Mouse (Mus musculus) thymus, adult 2 months (tissue): Measurements from ENCODE around the gene 2210011C24Rik. TPM values are rescaled to one million over a fixed set of nuclear protein-coding genes. Genes with fewer than 3 reads are reported as not detected.
A peak's percentile ranks its signal among the peaks of the same experiment; 100 is the strongest.

Source experiments
- DNase-seq: peaks from one replicate; pipeline ENCODE4 v3.0.0; 2021
- H3K27ac ChIP-seq: fragments of 200-500 bp; 2 replicates; pipeline ENCODE4 v1.5.1; 2012; ENCODE audit warnings: low read length, control low read depth; ENCODE audit not compliant: control insufficient read depth, insufficient read depth
- H3K27me3 ChIP-seq: fragments of 200-500 bp; 2 replicates; pipeline ENCODE4 v1.6.1; 2012; ENCODE audit warnings: mild to moderate bottlenecking, low read length, moderate library complexity, mixed read lengths; ENCODE audit not compliant: control insufficient read depth, insufficient read depth
- H3K36me3 ChIP-seq: fragments of 200-500 bp; 2 replicates; pipeline ENCODE4 v1.6.1; 2012; ENCODE audit warnings: mild to moderate bottlenecking, low read length, moderate library complexity; ENCODE audit not compliant: control insufficient read depth, insufficient read depth
- H3K4me1 ChIP-seq: fragments of 200-500 bp; replicated peaks from 2 replicates; pipeline ENCODE4 v1.6.1; 2012; ENCODE audit warnings: low read length; ENCODE audit not compliant: control insufficient read depth, insufficient read depth
- H3K4me3 ChIP-seq: fragments of 200-500 bp; 2 replicates; pipeline ENCODE4 v1.5.1; 2012; ENCODE audit warnings: mild to moderate bottlenecking, low read length, control low read depth, moderate library complexity; ENCODE audit not compliant: control insufficient read depth, insufficient read depth
- CTCF ChIP-seq: fragments of 200-500 bp; IDR thresholded peaks from 2 replicates; pipeline ENCODE4 v1.5.1; 2012; ENCODE audit warnings: mild to moderate bottlenecking, control low read depth, low read length, moderate library complexity, borderline replicate concordance; ENCODE audit not compliant: control insufficient read depth, poor library complexity, insufficient read depth; ENCODE audit errors: extremely low read depth
- POLR2A ChIP-seq: fragments of 200-500 bp; IDR thresholded peaks from 2 replicates; pipeline ENCODE4 v1.6.1; 2012; ENCODE audit warnings: mild to moderate bottlenecking, low read length, control low read depth, moderate library complexity; ENCODE audit not compliant: control insufficient read depth, poor library complexity, insufficient read depth; ENCODE audit errors: extremely low read depth
- WGBS: fragments of 180-500 bp; shearing (Covaris S2); methylation state at CpG from one replicate; pipeline ENCODE4 v1.1.7; 2018; 5-methylcytosine and 5-hydroxymethylcytosine counted together
- polyA plus RNA-seq: library from polyadenylated mRNA; depleted of rRNA; stranded (reverse); fragments of >200 nt; gene quantifications from 2 replicates; pipeline ENCODE4 v1.2.3, GENCODE M21; 2012

2210011C24Rik gene
- polyA plus RNA-seq, 1 experiment: 0.43 TPM

GRCm38 (mm10) chr8:83982449-83982848 is 29.5 kb downstream of the 2210011C24Rik start:
- H3K36me3 ChIP-seq: peaks cover 7% of the 10 kb centered on the region

GRCm38 (mm10) chr8:83981533-83981932 is 30.4 kb downstream of the 2210011C24Rik start:
- WGBS: 95% methylated on average over 7 of the region's 7 CpGs
- Histone ChIP-seq H3K4me1 (peaks cover 14% of the 10 kb centered on the region), H3K27ac (no peak overlapping the region), H3K27me3 (no peaks in the 10 kb centered on the region), H3K4me3 (no peak overlapping the region), H3K36me3 (peaks cover under 1% of the 10 kb centered on the region)
- no peak for DNase-seq
- TF ChIP-seq POLR2A (no peak), CTCF (no peak)

More at GRCm38 (mm10) chr8:83982449-83982848, 29.5 kb downstream of the 2210011C24Rik start:
- Histone ChIP-seq H3K4me3 (no peak overlapping the region), H3K4me1 (peaks cover 8% of the 10 kb centered on the region), H3K27me3 (no peaks in the 10 kb centered on the region), H3K27ac (no peak overlapping the region)
- DNase-seq: no peak
- no peak for TF ChIP-seq CTCF
- TF ChIP-seq POLR2A: no peak
- WGBS: 93% methylated on average over 4 of the region's 4 CpGs

DNA sequence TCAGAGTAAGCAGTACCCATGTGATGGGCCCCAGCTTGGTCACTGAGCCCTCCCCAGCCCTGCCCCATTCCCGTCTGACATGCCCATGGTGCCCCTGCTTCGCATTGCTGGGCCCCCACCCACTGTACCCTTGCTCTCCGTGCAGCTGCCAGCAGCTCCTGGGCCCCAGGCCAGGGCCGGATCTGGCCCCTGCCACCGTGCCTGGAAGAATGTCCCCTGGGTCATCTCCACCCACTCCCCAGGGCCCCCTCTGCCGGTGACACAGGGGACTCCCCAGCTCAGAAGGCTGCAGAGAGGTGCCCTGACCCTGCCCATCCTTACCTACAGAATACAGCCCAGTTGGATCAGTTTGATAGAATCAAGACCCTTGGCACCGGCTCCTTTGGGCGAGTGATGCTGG is 31.1 kb downstream of the 2210011C24Rik start:
- Histone ChIP-seq H3K4me3 (no peak overlapping the region), H3K4me1 (peaks cover 14% of the 10 kb centered on the region), H3K36me3 (no peaks in the 10 kb centered on the region), H3K27me3 (no peaks in the 10 kb centered on the region), H3K27ac (no peak overlapping the region)
- 92% methylated on average over 8 of the region's 8 CpGs for WGBS
- TF ChIP-seq POLR2A (no peak), CTCF (no peak)
- DNase-seq: no peak

DNA sequence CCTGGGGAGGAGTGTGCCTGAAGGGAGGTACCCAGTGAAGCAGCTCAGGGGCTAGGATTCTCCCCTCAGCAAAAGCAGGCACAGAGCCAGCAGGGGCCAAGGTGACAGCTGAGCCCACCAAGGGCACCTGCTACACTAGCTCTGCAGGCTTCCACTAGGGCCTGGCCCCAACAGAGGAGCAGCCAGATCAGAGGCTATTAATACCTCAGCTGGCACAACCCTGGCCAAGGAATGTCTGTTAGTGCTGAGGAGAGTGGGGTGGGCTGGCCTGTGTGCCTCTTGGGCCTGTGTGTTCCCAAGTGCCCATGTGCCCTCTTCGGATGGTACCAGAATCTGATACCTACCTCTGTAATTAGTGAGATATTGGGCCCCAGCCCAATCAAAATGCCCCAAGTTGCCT is 31.7 kb downstream of the 2210011C24Rik start:
- DNase-seq: no peak
- no peaks in the 10 kb centered on the region for H3K36me3 ChIP-seq
- H3K27me3 ChIP-seq: no peaks in the 10 kb centered on the region
- H3K4me3 ChIP-seq: no peak overlapping the region
- peaks cover 14% of the 10 kb centered on the region for H3K4me1 ChIP-seq
- 92% methylated on average over 1 of the region's 1 CpGs for WGBS
- no peak overlapping the region for H3K27ac ChIP-seq
- TF ChIP-seq CTCF: no peak
- TF ChIP-seq POLR2A: no peak

GRCm38 (mm10) chr8:83978200-83978599 is 33.8 kb downstream of the 2210011C24Rik start:
- Histone ChIP-seq H3K36me3 (no peaks in the 10 kb centered on the region), H3K27me3 (no peaks in the 10 kb centered on the region), H3K4me3 (no peak overlapping the region), H3K4me1 (peaks cover 25% of the 10 kb centered on the region), H3K27ac (no peak overlapping the region)
- no peak for DNase-seq
- 93% methylated on average over 9 of the region's 9 CpGs for WGBS
- TF ChIP-seq CTCF (no peak), POLR2A (no peak)

GRCm38 (mm10) chr8:83977646-83978045 is 34.3 kb downstream of the 2210011C24Rik start:
- TF ChIP-seq CTCF: no peak
- no peak for TF ChIP-seq POLR2A
- Histone ChIP-seq H3K4me3 (no peak overlapping the region), H3K36me3 (no peaks in the 10 kb centered on the region), H3K27me3 (no peaks in the 10 kb centered on the region), H3K4me1 (peaks cover 25% of the 10 kb centered on the region), H3K27ac (no peak overlapping the region)
- no peak for DNase-seq
- WGBS: 65% methylated on average over 6 of the region's 6 CpGs

DNA sequence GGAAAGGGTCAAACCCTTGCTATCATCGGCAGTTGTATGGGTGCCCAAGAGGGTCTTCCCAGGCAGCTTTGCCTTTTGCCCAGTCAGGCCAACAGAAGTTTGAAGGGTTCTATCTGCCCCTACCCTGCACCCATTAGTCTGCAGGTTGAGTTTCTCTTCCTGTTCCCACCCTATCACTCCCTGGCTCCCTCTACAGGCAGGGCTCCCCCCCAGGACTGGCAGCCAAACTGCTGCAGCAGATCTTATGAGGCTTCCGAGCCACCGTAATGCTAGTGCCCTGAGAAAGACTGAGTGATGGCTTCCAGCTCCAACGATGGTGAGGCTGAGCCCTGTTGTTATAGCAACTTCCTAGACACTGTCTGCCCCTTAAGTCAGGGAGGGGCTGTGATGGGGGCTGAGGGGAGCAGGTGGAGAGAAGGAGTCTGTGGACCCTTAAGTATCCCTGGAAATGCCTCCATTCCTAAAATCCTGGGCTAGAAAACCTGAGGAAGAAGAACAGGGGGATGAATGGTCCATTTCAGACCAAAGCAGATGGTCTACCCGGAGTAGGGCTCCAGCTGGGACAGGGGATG is 35.1 kb downstream of the 2210011C24Rik start:
- Histone ChIP-seq H3K4me3 (no peak overlapping the region), H3K36me3 (no peaks in the 10 kb centered on the region), H3K27me3 (no peaks in the 10 kb centered on the region), H3K27ac (no peak overlapping the region), H3K4me1 (peaks cover 28% of the 10 kb centered on the region)
- 94% methylated on average over 5 of the region's 5 CpGs for WGBS
- TF ChIP-seq CTCF: no peak
- TF ChIP-seq POLR2A: no peak
- peak; percentile 20 for DNase-seq
